Mouse (Mus musculus) heart, postnatal 0 days (tissue): Measurements from ENCODE around the gene C8b.

Experiments
- CTCF ChIP-seq: IDR thresholded peaks from 2 replicates; pipeline ENCODE4 v1.5.1; 2016; ENCODE audit warnings: antibody characterized with exemption, control low read depth, low read depth
- EP300 ChIP-seq: IDR thresholded peaks from 2 replicates; pipeline ENCODE4 v1.6.1; 2016; ENCODE audit warnings: antibody characterized with exemption, low read depth

DNA sequence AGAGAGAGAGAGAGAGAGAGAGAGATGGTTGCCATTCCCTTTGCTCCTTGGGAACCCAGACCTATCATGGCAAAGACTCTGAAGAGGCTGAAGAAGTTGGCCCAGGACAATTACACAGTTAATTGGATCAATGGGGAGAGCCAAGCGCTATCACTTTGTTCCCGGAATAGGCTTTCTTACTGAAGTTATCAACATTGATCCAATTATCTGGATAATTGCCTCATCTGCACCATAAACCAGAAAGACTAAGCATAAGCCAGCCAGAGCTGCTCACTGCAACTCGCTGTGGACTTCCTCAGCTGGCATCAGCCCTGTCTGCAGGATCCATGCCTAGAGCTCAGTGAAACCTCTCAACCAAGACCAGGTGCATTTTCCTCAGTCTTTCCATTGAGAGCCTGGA, 9.5 kb downstream of the C8b start:
- no peak for TF ChIP-seq CTCF
- no peak for TF ChIP-seq EP300
